Mouse (Mus musculus): ENCODE results near the gene Ipo13. TPM values are rescaled to one million over a fixed set of nuclear protein-coding genes. Genes with fewer than 3 reads are reported as not detected.

The Ipo13 gene
- polyA plus RNA-seq (2014; fragmentation: Illumina TruSeq; extraction: RNeasy Lipid Tissue Mini Kit (QIAGEN cat#74804); ENCODE audit: low read depth, low replicate concordance), result 2.4 TPM

GRCm38 (mm10) chr4:117914591-117915442 lies at the start of gene Ipo13:
Gene Ipo13, minus strand, starts transcription at chr4:117914999.

GRCm38 (mm10) chr4:117929391-117929881 lies 14.6 kb upstream of the Ipo13 start, which contains the start of gene Artn:
Gene Artn, minus strand, starts transcription at chr4:117929763.

GRCm38 (mm10) chr4:117891738-117892161 lies 23.0 kb downstream of the Ipo13 start, which contains the start of gene Dph2:
Gene Dph2, minus strand, starts transcription at chr4:117892032.

DNA sequence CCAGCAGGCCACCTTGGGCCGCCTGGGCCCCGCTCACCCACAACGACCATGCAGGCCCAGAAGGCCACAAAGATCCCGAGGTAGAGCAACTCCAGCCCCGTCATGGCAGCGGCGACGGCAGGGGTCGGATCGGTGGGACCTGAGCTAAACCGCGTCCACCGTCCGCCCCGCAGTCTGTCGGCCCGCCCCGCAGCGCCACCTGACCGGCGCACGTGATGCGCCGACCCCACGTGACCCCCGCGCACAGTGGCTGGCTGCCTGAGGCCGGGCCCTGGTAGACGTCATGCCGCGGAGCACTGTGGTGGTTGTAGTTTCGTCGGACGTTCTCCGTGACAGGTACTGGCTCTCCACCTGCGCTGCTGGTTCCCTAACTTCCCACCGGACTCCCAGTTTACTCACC lies 27.7 kb downstream of the Ipo13 start, which contains the start of gene Atp6v0b:
TSS of gene Atp6v0b (minus strand) at position 201 of the 400 bp plus-strand sequence.

DNA sequence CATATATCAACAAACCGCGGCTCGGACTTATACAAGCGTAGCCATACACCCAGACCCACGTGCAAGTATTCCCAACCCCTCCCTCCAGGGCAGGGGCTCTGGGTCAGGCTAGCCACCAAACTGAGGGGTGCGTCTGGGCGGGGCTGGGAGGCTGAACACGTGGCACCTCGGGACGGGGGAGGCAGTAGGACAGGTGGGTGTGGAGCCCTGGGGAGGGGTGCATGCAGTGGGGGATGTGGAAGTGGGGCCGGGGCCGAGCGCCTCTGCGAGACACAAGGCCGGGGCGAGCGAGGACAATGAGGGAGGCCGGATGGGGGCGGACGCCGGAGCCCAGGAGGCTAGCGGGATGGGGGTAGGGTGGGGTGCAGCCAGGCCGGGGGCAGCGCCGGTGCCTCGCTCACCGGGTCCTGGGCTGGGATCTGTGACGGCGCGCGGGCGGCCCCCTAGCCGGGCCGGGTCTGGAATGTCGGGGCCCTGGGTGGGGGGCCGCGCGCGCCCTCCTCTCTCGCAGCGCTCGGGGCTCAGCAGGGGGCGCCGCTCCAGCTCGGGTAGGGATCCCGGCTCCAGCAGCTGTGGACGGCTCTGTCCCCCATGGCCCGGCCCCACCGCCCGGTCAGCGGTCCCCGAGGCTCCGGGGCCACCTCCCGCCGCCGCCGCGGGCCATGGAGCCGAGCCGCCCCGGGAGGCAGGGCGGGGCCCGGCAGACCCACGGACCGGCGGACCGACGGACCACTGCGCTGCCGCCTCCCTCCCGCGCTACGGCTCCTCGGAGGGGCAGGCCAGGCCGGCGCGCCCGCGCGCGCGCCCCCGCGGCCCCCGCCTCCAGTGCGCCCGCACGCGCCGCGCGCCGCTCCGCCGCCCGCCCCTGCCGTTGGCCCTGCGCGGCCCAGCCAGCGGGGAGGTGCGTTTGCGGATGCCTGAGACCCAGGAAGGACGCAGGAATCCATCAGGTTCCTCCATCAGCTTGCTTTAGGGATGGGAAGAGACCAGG lies 31.8 kb downstream of the Ipo13 start, which contains the start of gene B4galt2:
TSS of gene B4galt2 (minus strand) at position 787 of the 991 bp plus-strand sequence.

DNA sequence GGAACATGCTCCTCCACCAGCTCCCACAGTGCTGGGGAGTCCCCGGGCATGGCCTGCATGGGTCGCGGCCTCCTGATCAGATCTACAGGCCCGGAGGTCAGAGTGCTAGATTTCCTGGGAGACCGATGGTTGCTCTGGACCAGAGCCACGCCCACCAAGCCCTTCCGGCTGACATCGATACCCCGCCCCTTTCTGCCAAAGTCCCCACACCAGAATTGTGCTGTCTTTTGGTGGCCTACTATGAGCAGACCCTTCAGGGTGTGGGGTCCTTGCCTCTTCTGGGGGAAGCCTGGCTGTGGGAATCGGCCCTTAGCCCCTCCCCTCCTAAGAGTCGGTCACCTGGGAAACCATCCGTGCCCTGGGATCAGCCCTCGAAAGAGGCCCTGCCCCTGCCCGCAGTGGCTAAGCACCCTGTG lies 42.3 kb downstream of the Ipo13 start, which contains the start of gene Ccdc24:
TSS of gene Ccdc24 (minus strand) at position 87 of the 416 bp plus-strand sequence.

Other genes starting within 250 kb of the Ipo13 start
- 0.57 TPM for gene Dmap1, start 232.7 kb downstream of the Ipo13 start, polyA plus RNA-seq (2014; fragmentation: Illumina TruSeq; extraction: RNeasy Lipid Tissue Mini Kit (QIAGEN cat#74804); ENCODE audit: low read depth, low replicate concordance)
- not detected for gene Gm12845, start 190.6 kb downstream of the Ipo13 start, polyA plus RNA-seq (2014; fragmentation: Illumina TruSeq; extraction: RNeasy Lipid Tissue Mini Kit (QIAGEN cat#74804); ENCODE audit: low read depth, low replicate concordance)
- not detected for gene Klf17, start 149.4 kb downstream of the Ipo13 start, polyA plus RNA-seq (2014; fragmentation: Illumina TruSeq; extraction: RNeasy Lipid Tissue Mini Kit (QIAGEN cat#74804); ENCODE audit: low read depth, low replicate concordance)
- 1.4 TPM for gene Slc6a9, start 80.5 kb downstream of the Ipo13 start, polyA plus RNA-seq (2014; fragmentation: Illumina TruSeq; extraction: RNeasy Lipid Tissue Mini Kit (QIAGEN cat#74804); ENCODE audit: low read depth, low replicate concordance)
- gene Ccdc24, start 42.4 kb downstream of the Ipo13 start, polyA plus RNA-seq (2014; fragmentation: Illumina TruSeq; extraction: RNeasy Lipid Tissue Mini Kit (QIAGEN cat#74804); ENCODE audit: low read depth, low replicate concordance), result not detected
- not detected for gene B4galt2, start 31.5 kb downstream of the Ipo13 start, polyA plus RNA-seq (2014; fragmentation: Illumina TruSeq; extraction: RNeasy Lipid Tissue Mini Kit (QIAGEN cat#74804); ENCODE audit: low read depth, low replicate concordance)
- 99.9 TPM for gene Atp6v0b, start 27.7 kb downstream of the Ipo13 start, polyA plus RNA-seq (2014; fragmentation: Illumina TruSeq; extraction: RNeasy Lipid Tissue Mini Kit (QIAGEN cat#74804); ENCODE audit: low read depth, low replicate concordance)
- gene Dph2, start 23.0 kb downstream of the Ipo13 start, polyA plus RNA-seq (2014; fragmentation: Illumina TruSeq; extraction: RNeasy Lipid Tissue Mini Kit (QIAGEN cat#74804); ENCODE audit: low read depth, low replicate concordance), result 2.7 TPM
- gene Artn, start 14.8 kb upstream of the Ipo13 start, polyA plus RNA-seq (2014; fragmentation: Illumina TruSeq; extraction: RNeasy Lipid Tissue Mini Kit (QIAGEN cat#74804); ENCODE audit: low read depth, low replicate concordance), result not detected
- 2.4 TPM for gene St3gal3, start 219.9 kb upstream of the Ipo13 start, polyA plus RNA-seq (2014; fragmentation: Illumina TruSeq; extraction: RNeasy Lipid Tissue Mini Kit (QIAGEN cat#74804); ENCODE audit: low read depth, low replicate concordance)